Mouse (Mus musculus): ENCODE measurements around the gene Strn.

Gene Strn

GRCm38 (mm10) chr17:78737096-78737495 lies at the start of gene Strn:
Gene Strn (minus strand): TSS chr17:78737196.
- CTCF ChIA-PET: no interaction called here

GRCm38 (mm10) chr17:78778765-78779164 lies 41.8 kb upstream of the Strn start:
- CTCF ChIA-PET: interaction anchor here (0.7 kb wide), 1 partner anchor 222 kb away, joined by 5 read pairs; no protein-coding TSS in a partner anchor

- CTCF ChIA-PET: no interaction called here
These were observed 35.3 kb upstream of the Strn start for GRCm38 (mm10) chr17:78772317-78772716.

GRCm38 (mm10) chr17:78770932-78771331 lies 33.9 kb upstream of the Strn start:
- CTCF ChIA-PET: no interaction called here

- CTCF ChIA-PET: no interaction called here
These were observed 32.3 kb upstream of the Strn start for GRCm38 (mm10) chr17:78769341-78769740.

- CTCF ChIA-PET: no interaction called here
These were observed 31.9 kb upstream of the Strn start for GRCm38 (mm10) chr17:78768937-78769336.

GRCm38 (mm10) chr17:78767546-78767945 lies 30.6 kb upstream of the Strn start:
- CTCF ChIA-PET: no interaction called here

GRCm38 (mm10) chr17:78766084-78766483 lies 29.1 kb upstream of the Strn start:
- CTCF ChIA-PET: no interaction called here

GRCm38 (mm10) chr17:78763272-78763671 lies 26.3 kb upstream of the Strn start:
- CTCF ChIA-PET: no interaction called here

GRCm38 (mm10) chr17:78752938-78753655 lies 16.1 kb upstream of the Strn start:
- CTCF ChIA-PET: no interaction called here

- CTCF ChIA-PET: no interaction called here
These were observed 15.1 kb upstream of the Strn start for GRCm38 (mm10) chr17:78752064-78752463.

GRCm38 (mm10) chr17:78748440-78748839 lies 11.4 kb upstream of the Strn start:
- CTCF ChIA-PET: no interaction called here

- CTCF ChIA-PET: no interaction called here
These were observed 1.4 kb upstream of the Strn start for GRCm38 (mm10) chr17:78738416-78738815.

- CTCF ChIA-PET: no interaction called here
These were observed 775 bp upstream of the Strn start for GRCm38 (mm10) chr17:78737771-78738170.

- CTCF ChIA-PET: interaction anchor here (0.6 kb wide), 1 partner anchor 200 kb away, joined by 7 read pairs; no protein-coding TSS in a partner anchor
These were observed 465 bp downstream of the Strn start for GRCm38 (mm10) chr17:78736473-78736988.

GRCm38 (mm10) chr17:78735731-78736472 lies 1.1 kb downstream of the Strn start:
- CTCF ChIA-PET: interaction anchor here (0.6 to 0.7 kb wide), 2 partner anchors 59 to 200 kb away, joined by 4 to 7 read pairs; no protein-coding TSS in a partner anchor

GRCm38 (mm10) chr17:78734806-78735205 lies 2.2 kb downstream of the Strn start:
- CTCF ChIA-PET: interaction anchor here (0.7 kb wide), 1 partner anchor 60 kb away, joined by 4 read pairs; no protein-coding TSS in a partner anchor

GRCm38 (mm10) chr17:78732056-78732455 lies 4.9 kb downstream of the Strn start:
- CTCF ChIA-PET: no interaction called here

GRCm38 (mm10) chr17:78726746-78727449 lies 10.1 kb downstream of the Strn start:
- CTCF ChIA-PET: no interaction called here

- CTCF ChIA-PET: no interaction called here
These were observed 12.4 kb downstream of the Strn start for GRCm38 (mm10) chr17:78724461-78725055.

GRCm38 (mm10) chr17:78721690-78722089 lies 15.3 kb downstream of the Strn start:
- CTCF ChIA-PET: no interaction called here

- CTCF ChIA-PET: no interaction called here
These were observed 17.9 kb downstream of the Strn start for GRCm38 (mm10) chr17:78719086-78719485.
